Mouse (Mus musculus) hindbrain, postnatal 0 days (tissue): ENCODE results near the gene Ackr3. TPM values are rescaled to one million over a fixed set of nuclear protein-coding genes. Genes with fewer than 3 reads are reported as not detected.

Source experiments
- ATAC-seq: fragments of 200-750 bp; cut with Nextera tagmentation; 2 replicates; pipeline ENCODE4 v1.8.0; 2017; ENCODE audit warnings: mild to moderate bottlenecking, moderate TSS enrichment, moderate library complexity
- DNase-seq: peaks from one replicate; pipeline ENCODE4 v3.0.0-alpha.2; 2015; ENCODE audit warnings: low spot score
- H3K27ac ChIP-seq: fragments of 300-500 bp; sonication (generic); 2 replicates; pipeline ENCODE4 v1.5.1; 2014; ENCODE audit warnings: mild to moderate bottlenecking
- H3K27me3 ChIP-seq: fragments of 300-500 bp; sonication (generic); 2 replicates; pipeline ENCODE4 v1.6.1; 2014; ENCODE audit warnings: low read length, mixed read lengths; ENCODE audit not compliant: insufficient read depth
- H3K36me3 ChIP-seq: fragments of 300-500 bp; sonication (generic); 2 replicates; pipeline ENCODE4 v1.6.1; 2014; ENCODE audit warnings: low read length, mixed read lengths; ENCODE audit not compliant: insufficient read depth
- H3K4me1 ChIP-seq: fragments of 300-500 bp; sonication (generic); 2 replicates; pipeline ENCODE4 v1.6.1; 2014; ENCODE audit warnings: antibody characterized with exemption, low read length, mixed read lengths; ENCODE audit not compliant: insufficient read depth
- H3K4me2 ChIP-seq: fragments of 300-500 bp; sonication (generic); 2 replicates; pipeline ENCODE4 v1.6.1; 2014; ENCODE audit warnings: low read depth, mild to moderate bottlenecking, low read length, moderate library complexity, mixed read lengths
- H3K4me3 ChIP-seq: fragments of 300-500 bp; sonication (generic); 2 replicates; pipeline ENCODE4 v1.5.1; 2014; ENCODE audit warnings: low read length
- H3K9ac ChIP-seq: fragments of 300-500 bp; sonication (generic); replicated peaks from 2 replicates; pipeline ENCODE4 v1.6.1; 2014; ENCODE audit warnings: mild to moderate bottlenecking, low read length, moderate library complexity, mixed read lengths
- H3K9me3 ChIP-seq: fragments of 300-500 bp; sonication (generic); 2 replicates; pipeline ENCODE4 v1.6.1; 2016; ENCODE audit warnings: low read length, mixed read lengths
- CTCF ChIP-seq: IDR thresholded peaks from 2 replicates; pipeline ENCODE4 v1.5.1; 2016; ENCODE audit warnings: antibody characterized with exemption, control low read depth, low read depth
- WGBS: fragments of 180-500 bp; shearing (Covaris S2); extraction: QIAGEN DNeasy Blood & Tissue Kit; methylation state at CpG from one replicate; pipeline ENCODE4 v1.1.7; 2014; 5-methylcytosine and 5-hydroxymethylcytosine counted together
- polyA plus RNA-seq: library from polyadenylated mRNA; unstranded; fragments of >200 nt; fragmentation: Nextera tagmentation; extraction: Ambion mirVana; gene quantifications from 2 replicates; pipeline ENCODE4 v1.2.1, GENCODE M21; 2015
- total RNA-seq: library from RNA; depleted of rRNA; stranded (reverse); fragments of >200 nt; gene quantifications from 2 replicates; pipeline ENCODE4 v1.2.3, GENCODE M21; 2014; rRNA removed

The Ackr3 gene
- total RNA-seq (7.2 and 13.1 TPM in 2 replicates), polyA plus RNA-seq (7.4 and 7.8 TPM in 2 replicates)

DNA sequence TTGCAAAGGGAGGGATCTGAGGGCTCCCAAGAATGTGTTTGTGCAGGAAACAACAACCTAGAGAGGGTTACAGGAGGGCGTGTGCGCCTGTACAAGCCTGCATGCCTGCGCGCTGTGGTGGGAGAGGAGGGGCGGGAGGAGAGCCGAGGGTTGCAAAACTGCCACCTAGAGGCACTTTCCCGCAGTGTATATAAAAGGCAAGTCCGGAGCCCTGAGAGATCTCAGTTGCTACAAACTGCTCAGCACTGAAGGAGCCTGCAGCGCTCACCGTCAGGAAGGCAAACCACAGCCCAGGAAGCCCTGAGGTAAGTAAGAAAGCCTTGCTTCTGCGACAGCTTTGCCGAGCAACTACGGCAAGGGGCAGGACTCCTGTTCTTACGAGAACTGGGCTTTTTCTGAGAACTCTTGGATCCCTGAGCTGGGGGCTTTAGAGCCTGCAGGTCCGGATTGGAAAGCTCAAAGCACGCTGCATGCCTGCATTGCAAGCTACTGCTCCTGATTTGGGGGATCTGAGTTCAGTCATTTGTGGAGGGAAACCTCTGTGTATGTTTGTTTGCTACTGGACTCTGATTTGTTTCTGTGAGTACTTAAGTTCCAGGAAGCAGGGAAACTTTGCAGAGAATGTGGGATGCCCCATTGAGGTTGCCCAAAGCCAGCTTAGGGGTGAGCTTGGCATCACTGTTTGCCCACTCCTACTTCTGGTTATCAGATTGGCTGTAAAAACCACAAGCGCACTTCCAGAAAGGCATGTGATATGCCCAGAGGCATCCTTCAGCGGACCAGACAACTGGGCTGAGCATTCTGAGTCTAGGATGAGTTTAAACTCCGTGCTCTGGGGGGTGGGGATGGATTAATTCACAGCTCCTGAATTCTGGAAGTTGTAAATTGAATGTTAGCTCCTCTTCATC is at the start of gene Ackr3:
Gene Ackr3 (plus strand): TSS at position 198 of the 908 bp plus-strand sequence.
- Histone ChIP-seq H3K4me3 (peak within 1 kb of the TSS; percentile 42), H3K4me1 (peaks cover 28% of the 10 kb centered on the region), H3K4me2 (peak within 1 kb of the TSS; percentile 56)

DNA sequence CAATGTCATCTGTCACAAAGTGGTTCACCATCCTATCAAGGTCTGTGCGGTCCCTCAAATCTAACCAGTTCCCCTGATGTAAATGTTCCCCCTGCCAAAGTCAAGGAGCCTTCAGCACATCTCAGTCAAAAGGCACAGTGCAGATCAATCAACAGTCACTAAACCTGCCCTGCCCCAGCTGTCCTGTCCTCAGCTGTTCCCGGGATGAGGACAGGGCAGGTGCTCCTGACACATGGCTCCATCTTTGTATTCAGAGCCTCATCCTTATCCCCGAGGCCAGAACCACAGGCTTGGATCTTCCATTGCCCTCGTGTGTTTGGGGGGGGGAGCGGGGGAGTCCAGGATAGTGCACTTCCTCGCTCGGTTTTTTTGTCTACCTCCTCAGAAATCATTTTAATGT is 47.2 kb upstream of the Ackr3 start:
- no peaks in the 10 kb centered on the region for H3K36me3 ChIP-seq
- H3K4me2 ChIP-seq = no peak overlapping the region
- WGBS = 75% methylated on average over 7 of the region's 7 CpGs
- no peak overlapping the region for H3K9ac ChIP-seq
- H3K4me3 ChIP-seq = no peak overlapping the region
- peaks cover 14% of the 10 kb centered on the region for H3K4me1 ChIP-seq
- no peaks in the 10 kb centered on the region for H3K9me3 ChIP-seq
- TF ChIP-seq CTCF = no peak
- H3K27me3 ChIP-seq = no peaks in the 10 kb centered on the region
- DNase-seq (no peak), ATAC-seq (no peak)
- H3K27ac ChIP-seq = no peak overlapping the region

More for the DNA sequence above, at the start of gene Ackr3:
- H3K27me3 ChIP-seq = no peaks in the 10 kb centered on the region
- TF ChIP-seq CTCF = peak; percentile 83
- peak within 1 kb of the TSS; percentile 48 for H3K9ac ChIP-seq
- H3K27ac ChIP-seq = peak within 1 kb of the TSS; percentile 26; the same call in 1 of the 2 replicates
- 2% methylated on average over 19 of the region's 19 CpGs for WGBS
- H3K36me3 ChIP-seq = no peaks in the 10 kb centered on the region
- DNase-seq (peak; percentile 91), ATAC-seq (peak; percentile 85)
- H3K9me3 ChIP-seq = no peaks in the 10 kb centered on the region

DNA sequence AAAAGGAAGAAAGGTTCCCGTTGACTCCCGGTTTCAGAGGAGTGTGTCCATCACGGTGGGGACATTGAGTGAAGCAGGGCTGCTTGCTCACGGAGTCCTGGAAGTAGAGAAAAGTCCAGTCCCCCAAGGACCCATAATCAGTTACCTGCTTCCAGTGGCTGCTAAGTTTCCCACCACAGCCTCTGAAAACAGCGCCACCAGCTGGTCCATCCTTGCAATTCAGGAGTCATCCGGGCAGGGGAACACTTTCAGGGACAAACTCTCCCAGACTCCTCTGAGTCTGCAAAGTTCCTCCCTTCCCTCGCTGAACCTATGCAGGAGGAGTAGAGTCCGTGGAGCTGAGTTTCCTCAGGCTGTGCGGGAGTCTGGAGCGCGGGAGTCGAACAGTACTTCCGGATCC is 43.9 kb upstream of the Ackr3 start:
- no peak overlapping the region for H3K27ac ChIP-seq
- no peaks in the 10 kb centered on the region for H3K9me3 ChIP-seq
- no peaks in the 10 kb centered on the region for H3K36me3 ChIP-seq
- 46% methylated on average over 13 of the region's 13 CpGs for WGBS
- no peaks in the 10 kb centered on the region for H3K27me3 ChIP-seq
- no peak for ATAC-seq
- no peaks in the 10 kb centered on the region for H3K4me1 ChIP-seq
- no peak for DNase-seq
- no peak overlapping the region for H3K4me2 ChIP-seq
- peak; percentile 49 for TF ChIP-seq CTCF
- no peak overlapping the region for H3K4me3 ChIP-seq
- H3K9ac ChIP-seq = no peak overlapping the region

DNA sequence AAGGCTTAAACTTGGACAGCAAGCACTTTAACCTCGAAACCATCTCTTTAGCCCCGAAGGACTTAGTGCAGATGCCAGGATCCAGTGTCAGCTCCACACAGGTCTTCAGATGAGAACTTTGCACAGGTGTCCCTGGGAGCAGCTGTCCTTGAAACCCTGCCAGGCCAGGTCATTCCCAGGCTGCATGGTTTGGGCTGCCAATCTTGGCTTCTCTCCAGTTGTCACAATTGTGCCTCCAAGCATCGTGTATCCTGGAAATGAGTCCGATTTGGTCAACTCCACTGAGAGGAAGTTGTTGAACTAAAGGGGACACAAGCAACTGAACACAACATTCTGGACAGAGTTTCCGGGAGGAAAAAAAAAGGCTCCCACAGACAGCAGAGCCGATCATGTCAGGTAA is 42.2 kb upstream of the Ackr3 start:
- H3K9me3 ChIP-seq = no peaks in the 10 kb centered on the region
- no peaks in the 10 kb centered on the region for H3K4me1 ChIP-seq
- DNase-seq = no peak
- 68% methylated on average over 6 of the region's 6 CpGs for WGBS
- no peak for ATAC-seq
- no peak overlapping the region for H3K9ac ChIP-seq
- no peak overlapping the region for H3K27ac ChIP-seq
- no peak overlapping the region for H3K4me3 ChIP-seq
- TF ChIP-seq CTCF = no peak
- H3K27me3 ChIP-seq = no peaks in the 10 kb centered on the region
- H3K36me3 ChIP-seq = no peaks in the 10 kb centered on the region
- no peak overlapping the region for H3K4me2 ChIP-seq

DNA sequence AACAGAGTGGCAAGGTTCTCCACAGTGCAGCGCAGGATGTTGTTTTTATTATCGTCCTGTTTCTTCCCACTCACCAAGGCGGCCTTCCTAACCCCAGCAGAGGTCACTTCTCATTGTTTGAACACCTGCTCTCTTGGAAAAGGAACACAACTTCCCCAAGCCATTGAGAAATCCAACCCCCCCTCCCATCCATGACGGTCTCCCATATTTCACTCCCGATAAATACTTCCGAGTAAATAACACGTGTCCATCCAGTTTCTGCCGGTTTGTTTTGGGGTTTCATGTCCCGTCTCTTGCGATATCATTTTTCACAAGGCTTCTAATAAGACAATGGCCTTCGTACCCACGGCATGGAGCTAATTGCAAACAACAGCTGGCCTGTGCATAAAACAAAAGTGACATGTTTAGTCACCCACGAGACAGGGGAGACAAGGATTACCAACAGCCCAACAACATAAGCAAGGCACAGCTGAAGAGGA is 41.4 kb upstream of the Ackr3 start:
- no peak overlapping the region for H3K27ac ChIP-seq
- H3K9me3 ChIP-seq = no peaks in the 10 kb centered on the region
- H3K4me1 ChIP-seq = no peaks in the 10 kb centered on the region
- no peaks in the 10 kb centered on the region for H3K27me3 ChIP-seq
- no peak overlapping the region for H3K4me3 ChIP-seq
- no peak overlapping the region for H3K4me2 ChIP-seq
- DNase-seq = peak; percentile 36
- no peak overlapping the region for H3K9ac ChIP-seq
- TF ChIP-seq CTCF = no peak
- H3K36me3 ChIP-seq = no peaks in the 10 kb centered on the region
- no peak for ATAC-seq
- WGBS = 29% methylated on average over 13 of the region's 13 CpGs

DNA sequence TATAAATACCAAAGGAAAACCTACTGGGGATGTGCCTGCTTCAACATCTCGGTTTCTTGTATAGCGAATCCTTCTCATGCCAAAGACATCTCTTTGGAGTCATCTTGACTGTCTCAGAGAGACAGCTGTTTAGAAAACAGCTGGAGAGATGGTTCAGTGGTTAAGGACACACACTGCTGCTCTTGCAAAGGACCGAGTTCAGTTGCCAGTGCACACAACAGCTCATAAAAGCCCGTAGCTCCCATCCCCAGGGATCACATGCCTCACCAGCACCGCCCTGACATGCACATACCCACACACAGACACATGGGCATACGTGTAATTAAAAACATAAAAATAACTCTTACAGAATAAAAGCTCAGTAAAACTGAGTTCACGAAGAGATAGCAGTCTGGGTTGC is 40.6 kb upstream of the Ackr3 start:
- no peak for DNase-seq
- no peak for ATAC-seq
- H3K27ac ChIP-seq = no peak overlapping the region
- H3K4me1 ChIP-seq = no peaks in the 10 kb centered on the region
- H3K27me3 ChIP-seq = no peaks in the 10 kb centered on the region
- no peak overlapping the region for H3K9ac ChIP-seq
- WGBS = 77% methylated on average over 7 of the region's 7 CpGs
- no peak overlapping the region for H3K4me3 ChIP-seq
- no peaks in the 10 kb centered on the region for H3K36me3 ChIP-seq
- H3K9me3 ChIP-seq = no peaks in the 10 kb centered on the region
- no peak for TF ChIP-seq CTCF
- H3K4me2 ChIP-seq = no peak overlapping the region

DNA sequence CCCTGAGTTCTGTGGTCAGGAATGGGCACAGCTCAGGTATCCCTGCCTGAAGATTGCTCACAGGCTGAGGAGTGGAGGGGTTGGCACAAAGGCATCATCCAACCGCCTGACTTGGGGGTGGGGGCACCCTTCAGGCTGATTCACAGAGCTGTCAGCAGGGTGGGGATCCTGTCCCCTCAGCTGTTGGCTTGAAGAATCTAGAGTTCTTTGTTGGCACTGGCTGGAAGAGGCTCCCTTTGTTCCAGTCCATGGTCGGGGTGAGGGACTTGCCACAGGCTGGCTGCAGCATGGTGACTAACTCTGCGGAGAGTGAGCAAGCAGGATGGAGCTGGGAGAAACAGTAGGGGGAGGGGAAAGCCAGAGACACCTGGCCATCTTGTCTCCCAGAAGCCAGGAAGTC is 39.5 kb upstream of the Ackr3 start:
- DNase-seq (no peak), ATAC-seq (0 out of 2 replicates have a peak, but pooled peaks have one; percentile 29)
- no peak overlapping the region for H3K4me2 ChIP-seq
- no peaks in the 10 kb centered on the region for H3K36me3 ChIP-seq
- H3K9me3 ChIP-seq = no peaks in the 10 kb centered on the region
- WGBS = 24% methylated on average over 3 of the region's 3 CpGs
- no peak overlapping the region for H3K4me3 ChIP-seq
- H3K9ac ChIP-seq = no peak overlapping the region
- TF ChIP-seq CTCF = no peak
- no peaks in the 10 kb centered on the region for H3K27me3 ChIP-seq
- no peak overlapping the region for H3K27ac ChIP-seq
- no peaks in the 10 kb centered on the region for H3K4me1 ChIP-seq
